Mouse (Mus musculus) monocyte, adult 5-6 weeks (primary cell): ENCODE data around the gene Btbd9. TPM values are rescaled to one million over a fixed set of nuclear protein-coding genes. Genes with fewer than 3 reads are reported as not detected.

Source experiments
- ATAC-seq: fragments of 153-309, 156-312 bp; replicated peaks from 2 replicates; pipeline ENCODE4 v1.8.0; 2017; ENCODE audit warnings: mild to moderate bottlenecking; ENCODE audit not compliant: low TSS enrichment, insufficient number of reproducible peaks, severe bottlenecking, poor library complexity, low FRiP score
- total RNA-seq: library from RNA; stranded (forward); fragments of 200-1000, 200-491, 200-594 nt; gene quantifications from 3 replicates; pipeline ENCODE4 v1.2.3, GENCODE M21; 2017

The Btbd9 gene
- total RNA-seq, 1 experiment from 2014 or later, result 25.3 TPM

GRCm38 (mm10) chr17:30564971-30565370 lies 11.3 kb downstream of the Btbd9 start:
- ATAC-seq, result no peak

DNA sequence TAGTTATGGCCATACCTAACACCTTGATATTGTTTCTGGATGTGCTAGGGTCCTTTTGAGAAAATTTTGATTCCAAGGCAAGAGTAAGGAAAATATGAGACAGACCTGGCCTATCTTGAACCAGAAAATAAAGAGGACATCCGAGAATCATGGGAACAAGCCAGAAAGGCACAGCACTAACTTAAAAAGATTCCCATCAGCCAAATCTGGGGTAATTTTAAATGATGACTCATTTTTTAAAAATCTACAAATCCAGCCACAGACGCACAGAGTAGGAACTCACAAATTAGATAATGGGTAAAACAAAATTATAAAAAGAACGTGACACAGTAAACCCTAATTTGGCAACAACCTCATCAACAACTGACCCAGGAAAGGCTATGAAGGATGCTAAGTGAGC lies 11.9 kb downstream of the Btbd9 start:
- no peak for ATAC-seq

DNA sequence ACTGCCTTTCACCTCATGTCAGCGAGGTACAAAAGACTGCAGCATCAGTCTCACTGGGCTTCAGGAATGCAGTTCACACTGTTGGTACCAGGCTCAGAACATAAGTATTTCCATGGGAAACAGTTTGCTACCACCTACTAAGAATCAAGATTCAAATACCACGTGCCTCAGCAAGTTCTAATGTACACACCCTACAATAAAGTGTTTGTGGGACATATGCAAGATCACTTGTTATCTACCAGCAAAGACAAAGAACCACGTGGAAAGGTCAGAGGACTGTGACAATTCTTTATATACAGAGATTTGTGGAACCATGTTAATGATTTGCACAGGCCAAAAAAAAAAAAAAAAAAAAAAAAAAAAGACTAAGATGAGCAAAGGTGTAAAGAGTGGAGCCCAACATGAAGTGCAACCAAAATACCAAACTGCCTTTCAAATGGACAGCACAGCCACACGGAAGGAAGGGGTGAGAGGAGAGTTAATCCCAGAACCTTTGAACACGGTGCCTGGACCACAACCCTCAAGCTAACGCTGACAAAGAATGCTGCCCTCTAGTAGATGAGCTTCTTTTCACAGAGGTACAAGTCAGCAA lies 12.7 kb downstream of the Btbd9 start:
- ATAC-seq, result no peak

DNA sequence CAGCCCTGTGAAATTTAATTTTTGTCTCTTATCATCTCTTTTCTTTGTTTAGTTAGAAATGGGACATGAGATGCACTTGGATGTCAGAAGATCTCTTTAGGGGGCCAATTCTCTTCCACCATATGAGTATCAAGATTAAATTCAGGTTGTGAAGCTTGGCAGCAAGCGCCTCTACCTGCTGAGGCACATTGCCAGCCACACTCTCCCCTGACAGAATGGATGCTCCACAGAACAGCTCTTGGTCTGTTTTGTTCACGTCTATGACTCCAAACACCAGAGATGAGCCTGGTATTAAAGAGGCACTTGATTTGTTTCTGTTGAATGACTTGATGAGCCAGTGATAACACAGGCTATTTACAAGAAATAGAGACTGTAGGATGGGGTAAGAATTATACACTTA lies 13.5 kb downstream of the Btbd9 start:
- ATAC-seq, result no peak

DNA sequence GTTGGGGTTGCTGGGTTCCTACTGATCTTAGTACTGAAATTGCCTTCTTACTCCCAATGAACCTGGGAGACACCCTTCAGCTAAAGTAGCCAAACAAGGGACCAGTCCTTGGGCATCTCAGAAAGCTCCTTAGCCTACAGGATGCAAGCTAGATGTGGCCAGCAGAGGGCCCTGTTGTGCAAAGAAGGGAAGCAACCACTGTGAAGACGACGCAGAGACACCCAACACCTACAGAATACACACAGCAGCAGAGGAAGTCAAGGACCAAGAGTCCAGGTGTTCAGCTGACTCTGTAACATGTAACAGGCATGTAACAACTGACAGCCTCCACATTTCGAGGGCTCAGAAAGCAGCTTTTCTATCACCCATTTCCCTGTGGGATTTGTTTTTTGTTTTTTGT lies 16.8 kb downstream of the Btbd9 start:
- ATAC-seq, result peak; percentile 82

DNA sequence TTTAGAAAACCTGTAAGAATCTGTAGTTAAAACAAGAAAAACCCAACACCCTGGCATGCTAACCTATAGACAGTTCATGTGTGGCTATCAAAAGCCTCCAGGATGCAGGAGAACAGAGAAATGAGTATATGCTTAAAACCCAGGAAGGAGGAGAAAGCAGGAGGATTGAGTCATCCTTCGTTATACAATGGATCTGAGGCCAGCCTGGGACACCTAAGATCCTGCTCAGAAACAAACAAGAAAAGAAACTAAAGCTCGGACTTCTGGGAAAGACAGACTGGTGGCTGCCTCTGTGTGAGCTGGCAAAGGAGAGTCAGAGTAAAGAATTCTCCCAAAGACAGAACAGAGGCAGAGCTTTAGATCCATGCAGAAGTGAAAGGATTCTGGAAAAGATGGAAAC lies 17.7 kb downstream of the Btbd9 start:
- ATAC-seq, result no peak

DNA sequence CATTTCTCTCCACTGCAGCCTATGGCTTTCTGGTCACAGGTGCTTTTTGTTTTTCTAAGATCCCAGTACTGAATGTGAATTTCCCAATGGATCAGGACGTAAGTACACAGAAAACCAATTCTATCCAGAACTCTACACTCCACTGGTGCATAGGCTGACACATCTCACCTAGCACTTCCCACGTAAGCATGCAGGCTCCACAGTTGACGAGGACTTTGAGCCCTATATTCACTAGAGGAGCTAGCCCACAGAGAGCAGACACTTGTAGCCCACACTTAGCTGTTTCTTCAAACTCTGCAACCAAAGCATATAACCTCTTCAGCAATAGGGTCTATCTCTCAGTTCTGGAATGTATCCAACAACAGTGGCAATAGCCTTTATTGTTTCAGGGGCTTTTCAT lies 19.8 kb downstream of the Btbd9 start:
- no peak for ATAC-seq

DNA sequence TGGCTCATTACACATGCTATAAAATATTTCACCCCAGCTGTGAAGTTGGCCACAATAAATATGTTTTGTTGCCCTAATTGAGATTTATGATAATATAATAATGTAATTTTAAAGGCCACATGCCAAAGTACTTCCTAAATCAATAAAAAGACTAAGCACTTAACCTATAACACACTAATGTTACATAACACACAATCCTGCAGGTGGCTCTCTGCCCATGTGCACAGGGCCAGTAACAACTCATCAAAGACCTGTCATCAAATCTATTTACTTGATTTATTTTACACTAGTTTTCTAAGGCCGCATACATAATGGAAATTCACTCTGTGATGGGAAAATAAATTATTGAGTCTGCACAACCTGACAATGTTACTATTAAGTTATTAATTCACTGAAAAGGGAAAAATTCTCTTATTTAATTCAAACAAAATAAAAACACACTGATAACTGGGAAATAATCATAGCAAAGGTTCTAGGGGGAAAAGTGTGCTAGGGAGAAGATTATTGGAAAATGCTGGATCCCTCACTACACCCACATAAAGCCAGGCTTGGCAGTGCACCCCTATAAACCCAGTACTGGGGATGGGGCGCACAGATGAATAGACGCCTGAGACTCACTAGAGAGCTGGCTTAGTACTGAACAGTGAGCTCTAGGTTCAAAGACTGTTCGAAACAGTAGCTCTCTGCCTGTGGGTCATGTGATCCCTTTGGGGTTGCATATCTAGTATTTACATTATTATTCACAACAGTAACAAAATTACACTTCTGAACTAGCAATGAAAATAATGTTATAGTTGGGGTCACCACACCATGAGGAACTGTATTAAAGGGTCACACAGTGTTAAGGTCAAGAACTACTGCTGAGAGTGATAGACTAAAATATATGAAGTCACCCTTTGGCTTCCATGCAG lies 23.0 kb downstream of the Btbd9 start:
- no peak for ATAC-seq

DNA sequence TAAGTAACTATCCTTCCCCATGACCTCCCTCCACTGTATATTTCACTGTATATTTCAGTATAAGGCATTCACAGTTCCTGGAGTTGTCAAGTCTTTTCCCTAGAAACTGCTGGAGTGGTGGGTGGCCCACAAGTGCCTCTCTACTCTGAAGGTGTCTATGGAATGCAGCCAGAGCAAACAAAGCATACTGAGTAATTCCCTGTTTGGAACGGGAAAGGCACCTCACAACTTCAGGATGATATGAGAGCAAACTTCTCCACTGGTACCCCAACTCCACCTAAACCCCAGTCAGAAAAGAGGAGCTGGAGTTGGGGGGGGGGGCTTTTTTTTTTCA lies 25.5 kb downstream of the Btbd9 start:
- ATAC-seq, result no peak

- no peak for ATAC-seq
Observed at GRCm38 (mm10) chr17:30549899-30550773, 26.2 kb downstream of the Btbd9 start.

DNA sequence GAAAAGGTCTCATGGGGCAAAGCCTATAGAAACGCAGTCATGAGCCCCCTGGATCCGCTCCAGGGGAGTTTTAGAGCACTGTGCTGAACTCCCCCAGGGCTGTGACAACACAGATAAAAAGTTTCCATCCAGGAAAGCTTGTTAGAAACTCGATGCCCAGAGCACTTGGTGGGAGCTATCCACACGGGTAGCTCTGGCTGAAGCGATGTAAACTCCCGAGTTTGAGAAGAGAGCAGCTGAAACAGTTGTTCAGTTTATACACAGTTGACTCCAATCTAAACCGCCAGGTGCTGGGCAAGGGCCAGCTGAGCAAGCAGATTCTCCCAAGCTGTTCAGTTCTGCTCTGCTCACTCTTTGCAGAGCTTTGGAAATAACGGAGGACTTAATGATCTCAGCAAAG lies 37.2 kb downstream of the Btbd9 start:
- ATAC-seq, result no peak

DNA sequence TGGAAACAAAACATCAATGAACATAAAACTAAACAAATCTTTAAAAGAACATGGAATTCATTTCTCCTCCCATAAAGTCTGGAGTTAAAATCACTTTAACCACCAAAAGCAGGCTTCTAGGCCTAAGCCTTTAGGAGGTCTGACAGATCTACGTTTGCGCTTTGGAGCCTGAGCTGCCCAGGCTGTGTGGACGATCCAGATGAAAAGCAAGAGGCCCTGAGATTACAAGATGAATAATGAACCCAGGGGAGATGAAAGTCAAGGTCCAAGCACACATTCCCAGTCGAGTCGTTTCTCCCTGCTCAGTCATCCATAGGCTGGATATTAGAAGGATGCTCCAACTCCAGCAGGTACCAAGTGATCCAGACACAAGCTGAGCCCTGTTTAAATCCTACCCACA lies 39.6 kb downstream of the Btbd9 start:
- ATAC-seq, result no peak

- no peak for ATAC-seq
Observed at GRCm38 (mm10) chr17:30533098-30533497, 43.2 kb downstream of the Btbd9 start.

- ATAC-seq, result no peak
Observed at GRCm38 (mm10) chr17:30530542-30530940, 45.7 kb downstream of the Btbd9 start.

GRCm38 (mm10) chr17:30529632-30530541 lies 46.4 kb downstream of the Btbd9 start:
- ATAC-seq, result no peak

DNA sequence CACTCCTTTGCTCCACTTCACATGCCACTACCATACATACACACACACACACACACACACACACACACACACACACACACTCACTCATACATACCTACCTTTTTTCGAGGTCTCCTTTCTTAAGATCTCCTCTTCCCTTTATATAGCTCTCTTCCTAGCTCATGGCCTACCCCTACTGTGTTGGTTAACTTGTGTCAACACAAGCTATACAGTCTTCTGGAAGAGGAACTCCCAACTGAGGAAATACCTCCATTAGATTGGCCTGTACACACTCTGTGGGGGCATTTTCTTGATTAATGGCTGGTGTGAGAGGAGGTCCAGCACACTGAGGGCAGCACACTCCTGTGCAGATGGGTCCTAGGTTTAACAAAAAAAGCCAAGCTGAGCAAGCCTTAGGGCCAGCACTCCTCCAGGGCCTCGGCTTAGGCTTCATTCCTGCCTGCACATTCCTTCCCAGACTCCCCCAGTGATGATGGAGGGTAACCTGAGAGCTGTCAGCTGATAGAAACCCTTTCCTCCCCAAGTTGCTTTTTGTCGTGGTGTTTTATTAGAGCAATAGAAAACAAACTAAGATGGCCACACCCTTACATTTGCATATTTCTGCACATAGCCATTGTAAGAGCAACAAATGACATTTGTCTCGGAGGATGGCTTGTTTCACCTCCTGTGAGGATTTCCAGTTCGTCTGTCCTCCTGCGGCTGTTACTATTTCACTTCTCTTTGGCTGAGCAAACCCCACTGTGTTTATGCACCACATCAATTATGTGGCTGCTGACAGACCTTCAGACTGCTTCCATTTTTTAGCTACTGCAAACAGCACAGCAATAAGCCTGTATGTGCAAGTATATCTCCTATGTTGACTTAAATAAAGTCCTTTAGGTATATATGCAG lies 50.6 kb downstream of the Btbd9 start:
- no peak for ATAC-seq

GRCm38 (mm10) chr17:30524451-30524850 lies 51.8 kb downstream of the Btbd9 start:
- ATAC-seq, result no peak

DNA sequence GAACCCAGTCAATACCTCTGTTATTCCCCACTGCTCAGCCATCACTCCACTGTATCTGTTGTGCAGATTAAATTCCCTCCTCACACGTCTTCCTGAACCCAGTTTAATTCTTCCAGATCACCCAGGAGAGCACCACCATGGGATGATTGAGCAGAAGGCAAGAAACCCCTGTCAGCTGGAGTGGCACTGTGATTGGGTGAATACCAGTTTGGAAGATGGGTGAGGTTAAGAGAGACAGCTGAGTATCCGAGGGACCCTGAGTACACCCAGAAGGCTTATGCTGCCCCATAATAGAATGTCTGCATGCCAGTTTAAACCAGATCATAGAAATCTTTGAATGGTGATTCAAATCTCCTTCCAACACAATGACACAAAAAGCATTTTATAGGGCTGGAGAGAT lies 52.5 kb downstream of the Btbd9 start:
- no peak for ATAC-seq
